Mouse (Mus musculus) MEL-GATA-1-ER (cell line): ENCODE measurements around the gene Srrm1.
"Not testable (repeated sequence)": the region's sequence is repeated elsewhere in the genome, so short reads cannot be mapped to it uniquely, and the experiment has no call there.

ENCODE experiments used
- DNase-seq: peaks from one replicate; pipeline ENCODE4 v3.0.0-alpha.2; 2012; ENCODE audit warnings: low read depth; ENCODE audit errors: extremely low read depth

Srrm1 gene

DNA sequence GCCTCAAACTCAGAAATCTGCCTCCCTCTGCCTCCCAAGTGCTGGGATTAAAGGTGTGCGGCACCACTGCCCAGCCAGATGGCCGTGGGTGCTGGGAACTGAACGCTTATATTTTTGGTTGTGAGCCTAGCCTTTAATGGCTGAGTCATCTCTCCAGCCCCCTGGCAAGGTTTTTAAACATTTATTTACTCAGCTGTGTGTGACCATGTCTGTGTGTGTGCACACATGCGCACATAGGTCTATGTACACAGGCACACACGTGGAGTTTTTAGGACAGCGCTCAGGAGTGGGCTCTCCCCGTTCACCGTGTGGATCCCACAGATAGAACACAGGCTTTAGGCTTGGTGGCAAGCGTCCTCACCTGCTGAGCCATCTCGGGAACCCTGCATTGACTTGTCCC is 50.9 kb downstream of the Srrm1 start:
- no peak for DNase-seq

DNA sequence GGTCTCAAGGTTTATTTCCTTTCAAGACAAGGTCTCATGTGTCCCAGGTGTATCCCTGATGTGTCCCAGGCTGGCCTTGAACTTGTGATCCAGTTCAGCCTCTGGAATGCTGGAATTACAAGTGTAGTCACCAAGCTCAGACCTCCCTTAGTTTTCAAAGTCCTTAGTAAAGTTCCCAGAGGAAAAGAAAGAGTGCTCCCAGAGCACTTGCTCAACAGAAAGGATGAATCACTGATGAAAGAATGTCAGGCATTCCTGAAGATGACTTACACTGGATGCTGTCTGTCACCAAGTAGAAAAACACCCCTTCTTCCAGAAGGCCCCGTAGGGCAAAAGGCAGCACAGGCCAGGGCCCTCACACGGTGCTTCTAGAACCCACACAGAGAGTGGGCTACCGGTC is 52.0 kb downstream of the Srrm1 start:
- DNase-seq, result no peak

DNA sequence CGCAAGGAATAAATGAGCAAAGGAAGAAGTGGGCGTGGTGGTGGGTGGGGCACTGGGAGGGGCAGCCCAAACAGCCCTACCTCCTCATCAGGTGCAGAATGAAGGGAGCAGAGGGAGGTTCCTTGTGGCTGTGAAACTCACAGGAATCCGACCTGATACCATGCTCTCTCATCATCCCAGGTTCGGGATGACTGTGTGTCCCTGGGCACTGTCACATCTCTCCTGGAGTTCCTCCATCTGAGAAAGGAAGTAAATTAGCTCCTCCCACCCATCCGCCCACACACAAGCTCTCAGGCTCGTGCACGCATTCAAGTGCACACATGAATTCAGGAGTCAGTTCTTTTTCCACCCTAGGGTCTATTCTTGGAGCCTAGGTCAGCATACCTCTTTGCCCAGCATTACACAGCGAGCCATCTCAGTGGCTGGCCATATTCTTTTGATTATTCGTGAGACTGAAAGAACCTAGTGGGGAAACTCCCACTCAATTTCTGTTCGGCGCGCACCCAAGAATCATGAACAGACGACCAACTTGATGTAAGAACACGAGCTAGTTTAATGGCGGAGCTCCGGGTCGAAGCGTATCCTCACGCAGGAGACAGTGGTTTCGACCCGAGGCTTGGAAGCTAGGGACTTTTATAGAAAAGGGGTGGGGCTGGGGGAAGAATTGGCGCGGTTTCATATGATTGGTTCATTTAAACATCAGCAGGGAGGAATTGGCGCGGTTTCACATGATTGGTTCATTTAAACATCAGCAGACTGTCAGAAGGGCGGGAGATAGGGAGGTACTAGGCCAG is 52.7 kb downstream of the Srrm1 start:
- DNase-seq, result peak; percentile 61

DNA sequence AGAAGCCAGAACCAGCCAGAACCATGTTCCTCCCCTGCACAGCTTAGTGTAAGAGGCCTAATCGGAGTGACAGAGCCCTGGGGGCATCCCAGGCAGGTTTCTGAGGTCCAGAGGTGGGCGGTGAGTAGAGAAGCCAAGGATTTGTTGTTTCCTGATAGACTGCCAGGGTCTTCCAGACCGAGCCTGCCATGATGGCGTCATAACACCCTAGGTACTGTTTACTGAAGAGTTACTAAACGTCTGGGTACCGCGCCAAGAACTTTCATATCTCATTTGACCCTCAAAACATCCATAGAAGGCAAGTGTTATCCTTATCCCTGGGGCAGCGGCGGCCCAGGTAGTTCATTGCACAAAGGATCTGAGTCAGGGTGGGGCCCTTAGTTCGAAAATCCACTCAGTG is 54.4 kb downstream of the Srrm1 start:
- DNase-seq, result no peak

DNA sequence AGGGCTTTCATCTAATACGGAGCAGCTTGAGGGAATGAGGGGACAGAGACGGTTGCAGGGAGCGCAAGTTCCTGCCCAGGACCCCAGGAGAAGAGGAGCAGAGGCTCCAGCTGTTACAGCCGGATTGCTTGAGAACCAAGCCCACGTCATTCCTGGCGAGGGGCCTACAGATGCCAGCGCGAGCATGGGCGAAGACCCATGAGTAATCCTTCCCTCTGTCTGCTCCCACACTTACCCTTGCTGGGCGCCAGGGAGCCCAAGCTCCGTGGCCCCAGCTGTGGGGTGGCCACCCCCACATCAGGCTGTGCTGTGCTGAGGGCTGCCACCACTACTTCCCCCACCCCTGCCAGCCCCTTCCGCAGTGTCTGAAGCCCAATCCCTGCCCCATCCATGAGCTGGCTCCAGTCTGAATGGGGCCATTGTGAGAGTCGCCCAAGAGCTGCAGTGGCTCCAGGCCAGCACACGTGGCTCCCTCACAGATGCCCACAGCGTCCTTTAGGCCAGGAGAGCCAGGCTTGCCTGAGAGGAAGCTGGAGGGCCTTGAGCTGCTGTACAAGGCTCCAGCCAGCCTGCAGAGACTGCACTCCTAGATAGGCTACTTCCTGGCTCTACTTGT is 55.1 kb downstream of the Srrm1 start:
- no peak for DNase-seq

DNA sequence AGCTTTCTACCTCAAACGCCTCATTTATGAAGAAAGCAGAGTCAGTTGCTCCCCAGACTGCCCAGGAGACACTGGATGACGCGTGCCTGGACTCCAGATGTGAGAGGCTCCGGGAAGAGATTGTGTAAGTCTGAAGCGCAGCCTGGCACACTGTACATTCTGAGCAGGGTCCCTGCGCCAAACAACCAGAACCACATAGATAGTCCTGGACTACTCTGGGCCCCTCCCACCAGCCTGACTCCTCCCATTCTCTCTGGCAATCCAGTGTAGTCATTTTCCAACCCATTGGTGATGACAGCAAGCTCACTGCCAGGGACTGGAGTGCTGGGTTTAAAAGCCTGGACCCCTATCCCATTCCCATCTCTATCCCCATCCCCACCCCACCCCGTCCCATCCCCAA is 56.0 kb downstream of the Srrm1 start:
- no peak for DNase-seq

DNA sequence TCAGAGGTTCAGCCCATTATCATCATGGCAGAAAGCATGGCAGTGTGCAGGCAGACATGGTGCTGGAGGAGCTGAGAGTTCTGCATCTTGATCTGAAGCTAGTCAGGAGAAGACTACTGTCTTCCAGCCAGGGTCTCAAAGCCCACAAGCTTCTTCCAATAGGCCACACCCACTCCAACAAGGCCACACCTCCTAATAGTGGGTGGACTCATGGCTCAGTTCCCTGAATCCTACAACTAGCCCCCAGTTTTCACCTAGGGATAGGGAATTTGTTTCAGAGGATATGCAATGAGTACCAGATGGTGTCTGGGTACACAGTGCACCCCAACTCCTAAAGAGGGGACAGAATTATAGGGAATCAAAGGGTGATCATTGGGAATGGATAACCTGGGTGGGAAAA is 56.6 kb downstream of the Srrm1 start:
- DNase-seq, result no peak

DNA sequence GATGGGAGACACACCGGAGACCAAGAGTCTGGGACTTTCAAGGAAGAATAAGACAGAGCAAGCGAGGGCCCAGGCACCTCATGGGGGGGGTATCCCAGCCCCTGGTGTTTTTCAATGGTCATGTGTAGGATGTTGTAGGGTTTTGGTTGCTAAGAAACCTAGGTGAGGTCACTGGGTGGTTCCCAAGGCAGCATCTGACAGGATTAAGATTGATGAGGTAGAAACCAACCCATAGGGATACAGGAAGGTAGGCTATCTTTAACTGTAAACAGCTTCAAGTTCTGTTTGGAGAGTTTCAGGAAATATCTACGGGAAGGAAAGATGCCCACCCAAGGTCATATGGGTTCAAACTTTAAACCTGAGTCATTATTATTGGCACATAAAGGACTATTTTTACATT is 59.3 kb downstream of the Srrm1 start:
- DNase-seq, result no peak

DNA sequence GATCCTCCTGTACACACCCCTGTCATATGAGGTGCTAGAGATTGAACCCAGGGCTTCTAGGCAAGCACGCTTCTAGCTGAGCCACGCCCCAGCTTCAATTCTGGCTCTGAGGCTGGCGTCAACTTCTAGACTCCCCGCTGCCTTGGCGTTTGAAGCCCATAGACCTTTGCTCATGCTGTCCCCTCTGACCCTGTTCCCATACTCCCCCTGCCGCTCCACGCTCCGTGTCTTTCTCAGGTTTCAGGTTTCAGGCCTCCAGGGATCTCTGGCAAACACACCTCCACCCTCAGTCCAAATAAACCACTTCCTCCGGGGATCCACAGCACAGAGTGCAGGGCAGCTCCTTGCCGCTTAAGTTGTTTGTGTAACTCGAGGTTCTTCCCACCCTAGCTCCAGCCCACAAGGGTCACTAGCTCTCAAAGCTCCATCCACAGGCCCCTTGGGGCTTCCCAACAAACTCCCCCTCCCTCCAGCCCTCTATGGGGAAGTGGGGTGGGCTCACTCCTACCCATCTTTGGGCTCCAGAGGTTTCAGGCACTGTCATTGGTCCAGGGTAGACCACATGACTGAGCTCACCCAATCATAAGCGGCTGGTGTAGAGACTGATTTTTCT is 60.5 kb downstream of the Srrm1 start:
- peak; percentile 74 for DNase-seq

DNA sequence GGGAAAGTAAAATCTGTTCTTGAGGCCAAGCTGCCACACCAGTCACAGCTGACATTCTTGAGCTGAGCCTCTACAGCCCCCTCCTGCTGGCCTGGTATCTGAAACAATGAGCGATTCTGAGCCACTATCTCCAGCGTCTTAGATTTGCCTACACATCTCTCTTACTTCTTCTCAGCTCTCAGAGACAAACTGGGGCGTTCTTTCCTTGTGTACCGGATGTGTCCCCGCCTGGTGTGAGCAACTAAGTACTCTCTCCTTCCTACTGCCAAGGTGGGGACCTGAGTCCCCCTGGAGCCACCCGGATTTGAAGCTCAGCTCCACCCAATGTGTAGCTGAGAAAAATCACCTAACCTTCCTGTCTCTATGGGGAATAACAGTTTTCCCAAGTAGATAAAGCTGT is 61.3 kb downstream of the Srrm1 start:
- DNase-seq, result no peak

DNA sequence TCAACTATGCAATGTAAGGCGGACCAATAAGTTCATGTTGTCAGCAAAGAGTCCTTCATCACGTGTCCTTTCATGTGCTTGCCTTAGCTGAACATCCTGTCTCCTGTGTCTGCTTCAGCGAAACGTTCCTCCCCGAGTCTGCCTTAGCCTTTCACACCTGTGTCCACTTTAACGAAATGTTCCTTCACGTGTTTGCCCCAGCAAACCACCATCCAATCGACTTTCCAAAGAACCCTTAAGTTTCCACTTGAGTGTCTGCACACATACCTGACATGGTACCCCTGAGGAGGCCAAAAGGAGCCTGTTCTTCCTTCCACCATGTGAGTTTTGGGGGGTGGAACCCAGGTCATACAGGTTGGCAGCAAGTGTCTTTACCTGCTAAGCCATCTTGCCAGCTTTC is 61.9 kb downstream of the Srrm1 start:
- no peak for DNase-seq

DNA sequence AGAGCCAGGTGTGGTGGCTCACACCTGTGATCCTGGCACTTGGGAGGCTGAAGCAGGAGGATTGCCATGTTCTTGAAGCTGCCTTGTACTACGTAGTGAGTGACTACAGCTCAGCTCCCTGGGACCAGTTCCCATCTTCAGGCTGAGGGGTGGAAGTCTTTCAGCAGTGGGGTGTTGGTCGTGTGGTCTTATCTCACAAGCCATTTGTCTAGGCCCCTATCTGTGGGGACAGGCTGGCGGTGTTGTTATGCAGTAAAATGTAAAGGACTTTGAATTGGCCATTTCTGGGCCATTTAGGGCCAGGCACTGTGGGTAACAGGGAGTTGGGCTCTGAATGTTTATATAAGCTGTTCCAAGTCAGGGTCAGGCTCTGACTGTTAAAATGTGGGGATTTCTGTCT is 65.1 kb downstream of the Srrm1 start:
- peak; percentile 88 for DNase-seq

DNA sequence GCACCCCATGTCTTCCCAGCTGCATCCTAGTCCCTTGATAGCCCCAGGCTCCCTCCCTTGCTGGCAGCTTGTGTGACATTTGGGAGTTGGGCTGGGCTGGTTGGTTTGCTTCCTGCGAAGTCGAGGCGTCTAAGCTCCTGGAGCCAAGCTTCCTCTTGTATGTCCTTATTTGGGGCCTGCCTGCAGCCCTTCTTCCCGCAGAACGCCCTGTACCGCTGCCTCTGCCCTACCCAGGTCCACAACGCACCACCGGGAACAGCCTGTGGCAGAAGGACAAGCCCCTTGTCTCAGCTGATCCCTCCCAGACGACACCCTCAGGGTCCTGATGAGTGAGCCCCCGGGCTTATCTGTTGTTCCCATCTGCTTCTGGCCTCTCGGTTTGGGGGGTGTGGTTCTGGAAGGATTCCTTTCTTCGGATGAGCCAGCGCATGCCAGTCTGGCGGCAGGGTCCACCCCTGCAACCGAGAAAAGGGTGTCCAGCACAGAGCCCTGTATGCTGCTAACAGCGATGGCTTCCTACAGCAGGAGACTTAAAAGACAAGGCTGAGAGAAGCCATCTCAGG is 66.2 kb downstream of the Srrm1 start:
- DNase-seq, result peak; percentile 87

DNA sequence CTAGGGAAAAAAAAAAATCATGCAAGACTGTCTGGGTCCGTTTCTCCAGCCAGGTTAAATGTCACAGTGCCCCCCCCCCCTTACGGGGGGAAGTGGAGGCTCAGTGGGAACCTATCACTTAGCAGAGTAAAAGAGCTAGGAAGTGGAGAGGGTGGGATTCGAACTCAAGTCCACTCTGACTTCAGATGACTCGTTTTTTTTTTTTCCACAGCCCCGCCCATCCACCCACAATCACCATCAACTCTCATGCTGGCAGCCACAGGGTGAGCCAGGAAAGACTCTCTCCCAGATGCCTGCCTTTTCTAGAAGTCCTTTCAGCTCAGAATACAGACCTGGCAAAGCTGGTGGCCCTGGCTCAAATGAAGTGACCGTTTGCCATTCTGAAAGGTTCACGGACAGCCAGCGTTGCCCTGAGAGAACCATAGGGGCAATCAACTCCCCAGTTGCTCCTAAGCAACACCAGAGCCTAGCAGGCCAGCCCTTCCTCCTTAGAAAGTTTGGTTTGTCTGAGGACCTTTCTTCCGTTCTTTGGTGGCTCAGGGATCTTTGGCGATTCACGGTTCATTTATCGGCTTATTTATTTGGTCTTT is 67.0 kb downstream of the Srrm1 start:
- no peak for DNase-seq

DNA sequence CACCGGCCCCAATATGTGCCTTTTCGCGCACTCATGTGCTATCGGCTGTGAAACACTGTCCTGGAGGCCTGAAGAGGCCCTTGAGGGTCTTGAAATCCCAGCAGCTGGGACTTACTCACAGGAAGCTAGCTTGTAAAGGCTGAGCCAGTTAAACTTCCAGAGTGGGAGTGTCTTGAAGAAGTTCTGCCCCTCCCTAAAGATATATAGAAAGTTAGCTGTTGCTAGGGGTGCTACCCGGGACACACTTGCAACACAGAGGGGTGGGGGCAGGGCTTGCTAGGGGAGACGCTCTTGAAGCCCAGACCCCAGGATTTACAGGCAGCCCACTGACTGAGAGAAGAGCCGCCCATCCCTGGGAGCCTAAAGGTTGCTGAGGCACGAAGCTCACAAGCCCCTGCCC is 67.7 kb downstream of the Srrm1 start:
- DNase-seq, result no peak

DNA sequence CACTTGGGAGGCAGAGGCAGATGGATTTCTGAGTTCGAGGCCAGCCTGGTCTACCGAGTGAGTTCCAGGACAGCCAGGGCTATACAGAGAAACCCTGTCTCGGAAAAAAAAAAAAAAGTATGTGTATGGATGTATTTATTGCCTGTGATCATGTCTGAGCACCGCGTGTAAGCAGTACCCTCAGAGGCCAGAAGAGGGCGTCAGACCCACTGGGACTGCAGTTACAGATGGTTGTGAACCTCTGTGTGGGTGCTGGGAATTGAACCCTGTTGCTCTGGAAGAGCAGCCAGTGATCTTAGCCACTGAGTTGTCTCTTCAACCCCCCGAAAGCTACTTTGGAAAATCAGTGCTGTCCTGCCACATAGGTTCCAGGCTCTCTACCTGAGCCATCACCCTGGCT is 69.2 kb downstream of the Srrm1 start:
- no peak for DNase-seq

DNA sequence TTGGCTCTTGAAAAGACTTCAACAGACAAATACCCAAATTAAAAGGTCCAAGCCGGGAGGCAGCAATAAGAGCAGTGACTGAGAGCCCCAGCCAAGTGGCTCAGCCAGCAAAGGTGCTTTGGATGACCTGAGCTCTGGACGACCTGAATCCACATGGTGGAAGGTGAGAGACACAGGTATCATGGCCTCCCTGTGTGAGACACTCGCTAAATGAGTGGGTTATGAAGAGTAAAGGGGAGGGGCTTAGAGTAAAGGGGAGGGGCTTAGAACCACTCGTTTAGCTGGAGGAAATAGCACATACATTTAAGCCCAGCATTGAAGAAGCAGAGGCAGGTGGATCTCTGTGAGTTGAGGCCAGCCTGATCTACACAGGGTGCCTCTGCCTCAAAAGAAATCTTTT is 69.7 kb downstream of the Srrm1 start:
- no peak for DNase-seq

DNA sequence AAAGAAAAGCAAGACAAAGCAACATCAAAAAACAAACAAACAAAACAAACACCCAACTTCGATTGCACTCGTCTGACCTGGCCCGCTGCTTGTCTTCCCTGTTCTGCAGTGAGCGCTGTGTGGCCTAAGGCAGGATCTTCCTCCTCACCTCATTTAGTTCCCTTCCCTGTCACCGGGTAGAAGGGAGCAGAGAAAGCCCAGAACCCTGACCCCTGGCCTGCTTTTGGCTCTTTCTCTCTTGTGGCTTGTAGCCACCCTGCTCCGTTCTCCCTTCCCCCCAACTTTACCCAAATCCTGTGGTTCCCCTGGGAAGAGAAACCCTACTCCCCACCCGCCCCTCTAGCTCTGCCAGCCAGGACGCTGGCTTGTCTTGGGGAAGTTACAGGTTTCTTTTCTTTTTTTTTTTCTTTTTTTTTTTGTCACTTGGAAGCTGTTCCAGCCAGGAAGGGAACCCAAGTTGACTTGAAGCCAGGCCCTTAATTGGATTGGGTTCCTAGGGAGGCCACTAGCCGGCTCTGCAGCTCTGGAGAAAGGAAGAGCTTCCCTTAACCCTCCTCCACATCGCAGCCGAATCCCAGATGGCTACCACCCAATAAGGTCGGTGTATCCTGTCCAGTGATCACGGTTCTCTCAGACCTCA is 70.3 kb downstream of the Srrm1 start:
- no peak for DNase-seq

DNA sequence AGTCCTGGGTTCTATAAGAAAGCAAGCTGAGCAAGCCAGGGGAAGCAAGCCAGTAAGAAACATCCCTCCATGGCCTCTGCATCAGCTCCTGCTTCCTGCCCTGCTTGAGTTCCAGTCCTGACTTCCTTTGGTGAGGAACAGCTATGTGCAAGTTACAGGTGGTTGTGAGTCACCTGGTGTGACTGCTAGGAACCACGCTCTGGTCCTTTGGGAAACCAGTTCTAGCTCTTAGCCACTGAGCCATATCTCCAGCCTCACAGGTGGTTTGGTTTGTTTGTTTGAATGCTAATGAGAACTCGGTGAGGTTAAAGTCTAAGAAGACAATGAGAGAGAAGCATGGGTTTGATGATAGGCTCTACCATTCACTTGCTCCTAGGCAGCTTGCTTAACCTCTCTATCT is 73.1 kb downstream of the Srrm1 start:
- not testable (repeated sequence) for DNase-seq

DNA sequence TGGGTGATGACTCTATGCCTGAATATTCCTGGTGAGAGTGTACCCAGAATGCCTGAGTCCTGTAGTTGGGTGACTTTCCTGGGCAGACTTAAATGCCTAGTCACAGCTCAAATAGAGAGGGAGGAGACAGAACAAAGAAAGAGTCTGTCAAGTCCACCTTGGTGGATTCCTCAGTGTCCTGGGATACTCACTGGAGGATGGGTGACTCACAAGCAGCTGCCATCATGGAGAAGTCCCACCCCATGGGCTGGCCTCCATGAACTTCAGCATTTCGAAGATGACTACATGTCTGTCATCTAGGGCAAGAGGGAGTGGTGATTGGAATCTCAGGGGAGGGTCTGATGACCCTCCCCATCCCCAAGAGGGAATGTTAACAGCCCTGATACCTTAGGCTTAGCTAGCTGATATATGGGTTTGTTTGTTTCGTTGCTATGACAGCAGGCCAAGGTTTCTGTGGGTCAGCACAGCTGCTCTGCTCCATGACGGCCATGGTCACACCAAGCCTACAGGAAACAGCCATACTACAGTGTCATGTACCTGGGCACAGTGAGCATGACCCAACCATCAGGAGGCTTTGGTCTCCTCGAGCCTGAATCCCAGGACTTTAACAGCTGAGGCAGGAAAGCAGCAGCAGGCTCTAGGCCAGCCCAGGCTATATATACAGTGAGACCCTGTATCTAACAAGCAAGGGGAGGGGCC is 76.3 kb downstream of the Srrm1 start:
- no peak for DNase-seq

DNA sequence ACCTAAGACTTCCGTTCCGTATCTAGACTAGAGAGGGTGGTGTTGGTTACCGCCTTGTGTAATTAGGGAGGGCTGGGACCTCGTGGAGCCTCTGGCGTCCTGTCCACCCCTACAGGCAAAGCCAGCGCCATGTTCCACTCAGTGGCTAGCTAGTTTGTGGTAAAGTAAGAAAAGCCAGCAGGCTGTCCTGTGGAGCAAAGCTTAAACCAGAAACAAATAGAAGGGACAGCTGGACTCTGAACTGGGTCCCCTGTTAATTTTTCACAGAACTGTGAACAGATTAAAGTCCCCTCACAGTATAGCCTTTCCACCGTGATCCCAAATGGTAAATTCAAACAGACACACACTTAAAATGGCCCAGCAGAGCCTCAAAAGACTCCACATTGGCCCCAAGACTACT is 78.4 kb downstream of the Srrm1 start:
- DNase-seq, result no peak
